Mouse (Mus musculus): ENCODE results near the gene Usp30.

The Usp30 gene

GRCm38 (mm10) chr5:114065161-114065560 is at the start of gene Usp30:
Gene Usp30 (plus strand): TSS chr5:114065461.
- DNase-seq (ENCODE audit: extremely low read depth, insufficient read length, low spot score) = no peak

DNA sequence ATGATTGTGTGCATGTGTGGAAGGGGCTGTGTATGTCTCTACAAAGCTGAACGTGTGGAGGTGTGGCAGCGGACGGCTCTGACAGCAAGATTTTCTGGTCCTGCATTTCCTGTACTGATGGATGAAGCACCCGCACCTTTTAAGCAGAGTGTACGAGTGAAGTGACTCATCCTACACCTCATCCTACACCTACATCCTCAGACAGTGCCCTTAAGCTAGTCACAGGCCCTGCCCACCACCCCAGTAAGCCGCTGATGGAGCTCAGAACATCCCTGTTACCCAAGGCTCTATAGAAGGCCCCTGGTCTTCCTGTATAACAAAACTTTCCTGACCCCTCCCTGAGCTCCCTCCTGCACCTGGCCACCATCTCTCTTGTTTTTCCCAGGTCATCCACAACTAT is 40.9 kb upstream of the Usp30 start:
- no peak for DNase-seq (ENCODE audit: extremely low read depth, insufficient read length, low spot score)

GRCm38 (mm10) chr5:114024885-114025284 is 40.4 kb upstream of the Usp30 start:
- DNase-seq (ENCODE audit: extremely low read depth, insufficient read length, low spot score) = no peak

DNA sequence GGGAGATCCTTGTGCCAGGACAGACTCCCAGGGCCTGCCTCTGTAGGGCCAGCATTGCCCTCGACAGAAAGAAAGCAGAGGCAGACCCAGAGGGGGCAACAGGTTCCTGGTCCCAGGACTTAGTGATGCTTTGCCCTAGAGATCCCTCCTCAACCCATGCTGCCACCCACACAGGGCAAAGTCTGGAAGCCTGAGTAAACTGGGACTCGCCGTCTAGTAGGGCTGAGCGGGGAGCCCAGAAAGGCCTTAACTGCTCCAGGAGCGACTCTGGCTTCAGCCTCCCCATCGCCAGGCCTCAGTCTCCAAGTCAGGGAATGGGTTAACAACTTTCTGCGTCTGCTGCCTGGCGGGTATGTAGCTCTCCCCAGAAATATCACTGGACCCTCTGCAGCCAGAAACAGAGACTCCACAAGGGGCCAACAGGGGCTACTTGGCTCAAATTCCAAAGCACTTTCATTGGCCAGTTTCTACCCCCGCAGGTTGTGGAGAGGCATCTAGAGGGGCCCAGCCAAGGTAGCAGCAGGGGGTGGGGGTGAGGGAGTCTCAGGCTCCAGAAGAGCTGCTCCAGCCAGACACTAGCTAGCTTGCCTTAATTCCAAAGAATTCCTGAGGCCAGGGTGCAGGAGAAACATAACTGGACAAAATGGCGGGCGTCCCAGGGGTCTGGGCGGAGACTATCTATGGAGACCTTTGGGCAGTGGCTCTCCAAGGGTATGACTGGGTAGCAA is 37.9 kb upstream of the Usp30 start:
- DNase-seq (ENCODE audit: extremely low read depth, insufficient read length, low spot score) = no peak

- no peak for DNase-seq (ENCODE audit: extremely low read depth, insufficient read length, low spot score)
Observed at GRCm38 (mm10) chr5:114028111-114028510, 37.1 kb upstream of the Usp30 start.

- DNase-seq (ENCODE audit: extremely low read depth, insufficient read length, low spot score) = no peak
Observed at GRCm38 (mm10) chr5:114030652-114031051, 34.6 kb upstream of the Usp30 start.

- DNase-seq (ENCODE audit: extremely low read depth, insufficient read length, low spot score) = no peak
Observed at GRCm38 (mm10) chr5:114032161-114032763, 33.0 kb upstream of the Usp30 start.

GRCm38 (mm10) chr5:114034393-114034792 is 30.9 kb upstream of the Usp30 start:
- DNase-seq (ENCODE audit: extremely low read depth, insufficient read length, low spot score) = no peak

GRCm38 (mm10) chr5:114035111-114035510 is 30.1 kb upstream of the Usp30 start:
- no peak for DNase-seq (ENCODE audit: extremely low read depth, insufficient read length, low spot score)

DNA sequence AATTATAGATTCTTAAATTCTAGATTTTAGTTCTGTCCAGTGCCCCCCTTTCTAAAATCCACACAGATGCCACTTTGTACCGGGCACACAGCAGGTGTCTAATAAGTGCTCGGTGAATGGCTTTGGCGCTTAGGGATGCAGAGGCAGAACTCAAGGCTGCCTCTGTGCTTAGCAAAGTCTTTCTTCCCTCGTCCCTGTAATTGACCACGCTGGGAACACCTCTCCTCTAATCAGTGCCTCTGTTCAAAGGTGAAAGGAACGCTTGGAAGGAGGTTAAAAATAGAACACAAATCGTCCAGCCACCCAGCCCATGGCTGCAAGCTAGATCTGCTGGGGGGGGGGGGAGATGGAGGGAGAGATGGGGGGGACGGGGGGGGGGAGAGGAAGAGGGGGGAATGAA is 24.8 kb upstream of the Usp30 start:
- DNase-seq (ENCODE audit: extremely low read depth, insufficient read length, low spot score) = no peak

DNA sequence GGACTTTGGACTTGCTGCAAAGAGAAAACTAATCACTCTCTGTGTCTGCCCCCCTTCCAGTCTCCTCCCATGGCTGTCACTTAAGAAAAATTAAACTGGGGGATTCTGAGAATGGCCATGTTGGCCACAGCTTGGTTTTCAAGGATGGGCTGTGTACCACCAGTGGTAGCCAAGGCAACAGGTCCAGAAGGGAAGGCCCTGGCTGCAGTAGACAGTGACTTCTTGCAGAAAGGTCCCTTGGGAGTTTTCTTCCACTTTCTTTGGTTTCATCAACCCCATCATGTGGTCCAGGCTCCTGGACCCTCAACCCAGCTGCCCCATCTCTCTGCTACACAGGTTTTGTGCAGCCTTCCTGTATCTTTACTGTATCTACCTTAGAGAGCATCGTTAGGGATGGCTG is 24.4 kb upstream of the Usp30 start:
- DNase-seq (ENCODE audit: extremely low read depth, insufficient read length, low spot score) = no peak

- no peak for DNase-seq (ENCODE audit: extremely low read depth, insufficient read length, low spot score)
Observed at GRCm38 (mm10) chr5:114041327-114041930, 23.8 kb upstream of the Usp30 start.

- DNase-seq (ENCODE audit: extremely low read depth, insufficient read length, low spot score) = no peak
Observed at GRCm38 (mm10) chr5:114043800-114044199, 21.5 kb upstream of the Usp30 start.

- no peak for DNase-seq (ENCODE audit: extremely low read depth, insufficient read length, low spot score)
Observed at GRCm38 (mm10) chr5:114045134-114045533, 20.1 kb upstream of the Usp30 start.

GRCm38 (mm10) chr5:114046151-114046550 is 19.1 kb upstream of the Usp30 start:
- DNase-seq (ENCODE audit: extremely low read depth, insufficient read length, low spot score) = no peak

- no peak for DNase-seq (ENCODE audit: extremely low read depth, insufficient read length, low spot score)
Observed at GRCm38 (mm10) chr5:114046604-114047003, 18.7 kb upstream of the Usp30 start.

DNA sequence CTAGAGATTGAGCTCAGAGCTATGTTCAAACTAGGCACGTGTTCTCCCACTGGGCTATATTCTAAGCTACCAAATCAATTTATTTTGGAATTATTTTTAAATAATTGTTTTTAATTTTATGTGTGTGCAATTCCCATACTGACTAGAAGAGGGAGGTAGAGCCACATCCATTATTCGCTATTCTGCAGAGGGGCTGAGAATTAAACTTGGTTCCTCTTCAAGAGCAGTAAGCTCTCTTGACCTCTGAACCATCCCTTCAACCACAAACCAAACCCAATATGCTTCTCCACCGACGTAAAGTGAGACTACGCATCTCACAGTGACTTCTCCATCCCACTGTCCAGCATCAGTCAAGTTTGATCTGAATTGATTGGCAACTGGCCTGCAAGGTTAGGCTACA is 18.1 kb upstream of the Usp30 start:
- no peak for DNase-seq (ENCODE audit: extremely low read depth, insufficient read length, low spot score)

GRCm38 (mm10) chr5:114048731-114049308 is 16.4 kb upstream of the Usp30 start:
- DNase-seq (ENCODE audit: extremely low read depth, insufficient read length, low spot score) = no peak

DNA sequence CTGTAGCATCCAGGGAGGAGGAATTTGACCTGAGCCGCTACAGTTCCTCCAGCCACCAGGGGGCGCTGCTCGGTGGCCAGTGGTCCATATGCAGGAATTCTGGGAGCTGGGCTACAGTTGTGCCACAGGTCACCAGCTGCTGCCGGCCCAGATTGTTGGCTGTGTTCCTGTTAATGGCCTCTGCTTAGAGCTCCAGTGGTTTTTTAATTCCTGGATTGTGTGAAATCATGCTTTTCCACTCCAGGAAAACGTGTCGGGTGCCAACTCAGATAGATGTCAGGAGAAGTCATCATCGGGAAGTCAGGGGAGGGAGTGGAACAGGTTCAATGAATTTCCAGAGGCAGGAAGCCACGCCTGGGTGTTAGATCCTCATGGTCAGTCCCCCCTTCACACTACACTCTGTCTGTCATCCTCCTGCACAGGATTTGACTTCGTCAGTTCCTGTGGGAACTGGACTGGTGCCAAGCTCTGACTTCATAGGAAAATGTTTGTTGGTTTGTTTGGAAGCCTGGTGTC is 13.0 kb upstream of the Usp30 start:
- DNase-seq (ENCODE audit: extremely low read depth, insufficient read length, low spot score) = peak; percentile 60

DNA sequence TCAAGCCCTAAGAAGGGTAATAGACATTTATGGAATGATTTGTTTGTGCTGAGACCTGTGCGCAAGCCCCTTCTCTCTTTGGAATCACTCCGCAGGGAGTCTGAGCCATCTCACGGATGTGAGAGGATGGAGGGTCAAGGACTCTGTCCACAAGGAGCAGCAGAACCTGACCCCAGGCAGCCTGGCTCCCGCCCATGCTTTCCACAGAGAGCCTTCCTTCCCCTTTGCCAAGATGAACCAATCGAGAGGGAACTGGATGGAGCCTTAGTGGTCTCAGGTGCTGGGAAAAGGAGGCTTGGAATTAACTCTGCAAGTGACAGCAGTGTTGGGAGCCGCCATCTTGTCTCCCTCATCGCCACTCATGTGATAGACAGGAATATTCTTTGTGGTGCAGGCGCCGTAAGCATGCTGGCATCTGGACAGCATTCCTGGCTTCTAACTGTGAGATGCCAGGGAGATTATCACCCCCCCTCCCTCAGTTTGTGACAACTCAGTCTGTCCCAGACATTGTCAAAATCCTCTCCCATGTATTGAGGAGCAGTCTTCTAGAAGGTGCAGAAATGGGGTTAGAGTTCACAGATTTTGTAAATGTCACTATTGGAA is 8.0 kb upstream of the Usp30 start:
- DNase-seq (ENCODE audit: extremely low read depth, insufficient read length, low spot score) = no peak

- DNase-seq (ENCODE audit: extremely low read depth, insufficient read length, low spot score) = no peak
Observed at GRCm38 (mm10) chr5:114061675-114062074, 3.6 kb upstream of the Usp30 start.

Measured in 3134 (cell line).